14 mouse cellular contexts compared by ENCODE assay signal in the genomic region with DNA sequence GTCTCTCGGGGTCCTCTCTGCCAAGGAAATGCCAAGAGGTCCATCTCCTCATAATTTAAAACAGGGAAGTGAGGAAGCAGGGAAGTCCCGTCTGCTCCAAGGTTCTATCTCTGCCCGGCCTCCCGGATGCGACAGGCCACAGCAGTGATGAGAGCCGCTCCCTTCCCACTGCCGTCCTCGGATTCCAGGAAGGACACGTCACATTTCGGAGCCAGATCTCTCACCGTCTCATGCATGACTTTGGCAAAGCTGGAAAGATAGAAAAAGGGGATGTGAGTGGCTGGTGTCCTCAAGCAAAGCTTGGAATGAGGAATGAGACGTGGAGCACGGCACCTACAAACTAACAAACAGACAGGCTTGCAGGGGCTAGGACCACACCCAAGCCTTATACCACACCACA.
"Had no signal": no experiment of that assay in that cellular context is flagged by ENCODE, and none has a peak within 500 bp of the region (broad histone marks: within the 10 kb centered on the region; RNA-seq: fewer than 3 reads in every experiment).

No protein-coding gene starts in this region.

- H3K27ac ChIP-seq: midbrain, embryonic 10.5 days; midbrain, embryonic 12.5 days; neural tube, embryonic 12.5 days; stomach, embryonic 15.5 days; stomach, postnatal 0 days had no signal

- H3K9ac ChIP-seq: lung, embryonic 14.5 days; midbrain, embryonic 12.5 days; neural tube, embryonic 12.5 days; stomach, embryonic 15.5 days had no signal

- H3K4me2 ChIP-seq: lung, embryonic 14.5 days; midbrain, embryonic 12.5 days; neural tube, embryonic 12.5 days; stomach, embryonic 15.5 days had no signal

- H3K9me3 ChIP-seq: midbrain, embryonic 10.5 days; midbrain, embryonic 12.5 days; neural tube, embryonic 12.5 days; stomach, embryonic 15.5 days had no signal

- DNase-seq: lung, adult 18-20 months; lung, embryonic 14.5 days; lung, postnatal 10 days; lung, postnatal 4 days; midbrain, embryonic 14.5 days; right cerebral cortex, postnatal 14 days; thymus, adult 2 months; thymus, postnatal 25 days; thymus, postnatal 4 days had no signal

- H3K27me3 ChIP-seq: midbrain, embryonic 12.5 days; neural tube, embryonic 12.5 days; stomach, embryonic 15.5 days had no signal

- H3K4me3 ChIP-seq: midbrain, embryonic 10.5 days; midbrain, embryonic 12.5 days; neural tube, embryonic 12.5 days; stomach, embryonic 15.5 days had no signal
